Mouse (Mus musculus) kidney, postnatal 25 days (tissue): Measurements from ENCODE around the gene Bak1.

Experiments used
- DNase-seq, 2 experiments: peaks; one replicate each; pipeline ENCODE4 v3.0.0; 2021; ENCODE audit warnings: mixed read lengths in 2 of 2

The Bak1 gene

GRCm38 (mm10) chr17:27021076-27021475 is 7.7 kb downstream of the Bak1 start:
- DNase-seq = no peak

GRCm38 (mm10) chr17:27018555-27019196 is 10.1 kb downstream of the Bak1 start:
- DNase-seq = no peak

GRCm38 (mm10) chr17:27017564-27018499 is 11.0 kb downstream of the Bak1 start:
- DNase-seq = peak; percentile 92

- no peak for DNase-seq
These were observed 15.9 kb downstream of the Bak1 start for GRCm38 (mm10) chr17:27012909-27013308.

GRCm38 (mm10) chr17:27011998-27012672 is 16.7 kb downstream of the Bak1 start:
- DNase-seq = no peak

GRCm38 (mm10) chr17:27011167-27011566 is 17.6 kb downstream of the Bak1 start:
- DNase-seq = no peak

GRCm38 (mm10) chr17:27008277-27008676 is 20.5 kb downstream of the Bak1 start:
- no peak for DNase-seq

GRCm38 (mm10) chr17:27005644-27006043 is 23.2 kb downstream of the Bak1 start:
- DNase-seq = no peak

- no peak for DNase-seq
These were observed 23.8 kb downstream of the Bak1 start for GRCm38 (mm10) chr17:27004903-27005485.

GRCm38 (mm10) chr17:27004431-27004830 is 24.4 kb downstream of the Bak1 start:
- DNase-seq = peak; percentile 59 to 84

GRCm38 (mm10) chr17:27001889-27002288 is 26.9 kb downstream of the Bak1 start:
- DNase-seq = peak in 1 of 2 experiments; percentile 26

- peak in 1 of 2 experiments; percentile 28 for DNase-seq
These were observed 27.7 kb downstream of the Bak1 start for GRCm38 (mm10) chr17:27001151-27001550.

- DNase-seq = peak; percentile 54 to 67
These were observed 28.8 kb downstream of the Bak1 start for GRCm38 (mm10) chr17:26999996-27000395.

- DNase-seq = no peak
These were observed 30.5 kb downstream of the Bak1 start for GRCm38 (mm10) chr17:26998283-26998682.

GRCm38 (mm10) chr17:26997661-26998060 is 31.1 kb downstream of the Bak1 start:
- no peak for DNase-seq

GRCm38 (mm10) chr17:26995562-26995961 is 33.2 kb downstream of the Bak1 start:
- DNase-seq = no peak

- no peak for DNase-seq
These were observed 33.8 kb downstream of the Bak1 start for GRCm38 (mm10) chr17:26995006-26995405.

- peak; percentile 83 to 84 for DNase-seq
These were observed 34.4 kb downstream of the Bak1 start for GRCm38 (mm10) chr17:26994410-26994809.

- no peak for DNase-seq
These were observed 38.3 kb downstream of the Bak1 start for GRCm38 (mm10) chr17:26990521-26990920.

GRCm38 (mm10) chr17:26985503-26986179 is 43.2 kb downstream of the Bak1 start:
- no peak for DNase-seq

GRCm38 (mm10) chr17:26983382-26983781 is 45.4 kb downstream of the Bak1 start:
- DNase-seq = no peak

- no peak for DNase-seq
These were observed 47.8 kb downstream of the Bak1 start for GRCm38 (mm10) chr17:26981050-26981449.
